Mouse (Mus musculus) hindlimb bud, embryonic 11.5 days (tissue): ENCODE data around the gene Copg2.

ENCODE experiments used
- DNase-seq: peaks from one replicate; pipeline ENCODE4 v3.0.0-alpha.2; 2012; ENCODE audit warnings: low read depth, low spot score; ENCODE audit errors: extremely low spot score

Copg2 gene

GRCm38 (mm10) chr6:30896195-30896985 lies at the start of gene Copg2:
Copg2 (minus strand) TSS chr6:30896794.
- peak; percentile 68 for DNase-seq

- no peak for DNase-seq
Measured at GRCm38 (mm10) chr6:30939264-30939663, 42.7 kb upstream of the Copg2 start.

GRCm38 (mm10) chr6:30922821-30923220 lies 26.2 kb upstream of the Copg2 start:
- no peak for DNase-seq

GRCm38 (mm10) chr6:30921826-30922225 lies 25.2 kb upstream of the Copg2 start:
- no peak for DNase-seq

- no peak for DNase-seq
Measured at GRCm38 (mm10) chr6:30920834-30921675, 24.5 kb upstream of the Copg2 start.

GRCm38 (mm10) chr6:30915473-30915872 lies 18.9 kb upstream of the Copg2 start, which contains the start of gene Tsga13:
Tsga13 (minus strand) TSS chr6:30915573.
- no peak for DNase-seq

GRCm38 (mm10) chr6:30907970-30908369 lies 11.4 kb upstream of the Copg2 start:
- no peak for DNase-seq

- no peak for DNase-seq
Measured at GRCm38 (mm10) chr6:30904911-30905310, 8.3 kb upstream of the Copg2 start.

- DNase-seq = no peak
Measured at GRCm38 (mm10) chr6:30904033-30904432, 7.4 kb upstream of the Copg2 start.

- DNase-seq = no peak
Measured at GRCm38 (mm10) chr6:30897520-30897919, 926 bp upstream of the Copg2 start.

- peak; percentile 1 for DNase-seq
Measured at GRCm38 (mm10) chr6:30896986-30897327, 363 bp upstream of the Copg2 start.

GRCm38 (mm10) chr6:30895819-30896194 lies 787 bp downstream of the Copg2 start:
- peak; percentile 6 for DNase-seq

- no peak for DNase-seq
Measured at GRCm38 (mm10) chr6:30893081-30893480, 3.5 kb downstream of the Copg2 start.

GRCm38 (mm10) chr6:30891761-30892160 lies 4.8 kb downstream of the Copg2 start:
- DNase-seq = no peak

- DNase-seq = no peak
Measured at GRCm38 (mm10) chr6:30884856-30885255, 11.7 kb downstream of the Copg2 start.

- DNase-seq = no peak
Measured at GRCm38 (mm10) chr6:30883491-30883890, 13.1 kb downstream of the Copg2 start.

- DNase-seq = no peak
Measured at GRCm38 (mm10) chr6:30876661-30877060, 19.9 kb downstream of the Copg2 start.

GRCm38 (mm10) chr6:30866501-30866900 lies 30.1 kb downstream of the Copg2 start:
- no peak for DNase-seq

- DNase-seq = no peak
Measured at GRCm38 (mm10) chr6:30865031-30865678, 31.4 kb downstream of the Copg2 start.

- no peak for DNase-seq
Measured at GRCm38 (mm10) chr6:30855956-30856355, 40.6 kb downstream of the Copg2 start.

- no peak for DNase-seq
Measured at GRCm38 (mm10) chr6:30855205-30855604, 41.4 kb downstream of the Copg2 start.

GRCm38 (mm10) chr6:30849818-30850217 lies 46.8 kb downstream of the Copg2 start:
- no peak for DNase-seq
